Mouse (Mus musculus): ENCODE measurements around the gene Tmem117.

The Tmem117 gene

GRCm38 (mm10) chr15:94648430-94648829 is 19.4 kb downstream of the Tmem117 start:
- in situ Hi-C loops (cut with MboI), result no loop called here

DNA sequence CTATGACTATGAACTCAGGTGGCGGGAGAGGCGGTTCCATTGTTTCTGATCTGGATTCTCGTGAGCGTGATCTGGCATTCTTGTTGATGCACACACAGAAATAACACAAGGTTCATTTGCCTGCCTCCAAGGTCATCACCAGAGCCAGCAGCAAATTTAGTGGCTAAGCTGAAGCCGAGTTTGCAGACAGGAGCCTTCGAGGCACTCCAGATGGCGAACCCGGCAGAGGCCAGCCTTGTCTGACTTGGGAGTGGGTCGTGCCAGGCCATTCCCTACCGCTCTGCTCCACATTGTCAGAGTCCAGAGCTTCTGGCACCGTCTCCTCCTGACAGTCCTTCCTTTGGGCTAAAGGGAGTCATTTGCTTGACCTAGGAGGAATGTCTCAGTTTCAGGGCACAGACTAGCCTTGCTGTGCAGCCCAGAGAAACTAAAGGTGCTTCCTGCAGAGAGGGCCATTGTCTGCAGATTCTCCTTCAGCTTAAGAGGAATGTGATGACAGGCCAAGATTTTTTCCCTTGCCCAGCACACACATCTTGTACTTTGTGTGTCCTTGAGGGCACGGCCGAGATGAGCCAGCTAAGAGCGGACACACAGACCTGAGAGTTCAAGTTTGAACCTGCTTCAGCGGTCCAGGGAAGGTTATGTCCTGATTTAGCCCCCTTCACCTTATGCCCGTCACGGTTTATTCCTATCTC is 20.2 kb downstream of the Tmem117 start:
- in situ Hi-C loops (cut with MboI), result no loop called here

DNA sequence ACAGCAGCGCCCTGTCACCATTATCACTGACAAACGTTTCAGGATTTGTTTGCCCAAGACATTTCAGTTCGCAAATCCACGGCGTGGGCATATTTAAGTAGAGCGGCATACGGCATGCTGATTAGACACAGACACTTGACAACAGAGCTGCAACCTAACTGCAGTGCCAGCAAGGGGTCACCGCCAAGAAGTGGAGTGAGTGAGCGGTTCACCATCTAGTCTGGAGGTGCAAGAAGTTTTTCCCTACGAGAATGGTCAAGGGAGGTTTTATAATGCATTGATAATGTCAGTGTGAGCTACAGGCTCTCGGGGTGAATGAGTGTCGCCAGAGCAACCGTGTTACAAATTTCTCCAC is 20.7 kb downstream of the Tmem117 start:
- in situ Hi-C loops (cut with MboI), result no loop called here

DNA sequence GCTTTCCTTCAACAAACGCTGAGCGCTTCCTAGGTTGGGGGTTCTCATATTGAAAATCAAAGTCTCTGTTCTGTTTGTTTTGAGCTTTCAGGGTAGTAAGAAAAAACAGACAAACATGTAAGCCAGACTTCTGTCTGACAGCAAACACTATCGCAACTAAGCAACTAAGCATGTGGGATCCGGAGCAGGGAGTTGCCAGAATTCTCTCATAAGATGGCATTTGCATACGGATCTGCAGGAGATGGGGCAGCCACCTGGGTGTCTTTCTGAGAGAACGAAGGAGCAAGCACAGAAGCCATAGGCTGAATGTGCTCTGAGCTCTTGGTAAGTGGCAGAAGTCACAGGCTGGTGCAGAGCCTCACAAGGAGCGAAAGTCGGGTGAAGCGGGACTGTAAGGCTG is 22.3 kb downstream of the Tmem117 start:
- in situ Hi-C loops (cut with MboI), result no loop called here

- in situ Hi-C loops (cut with MboI), result no loop called here
These were observed 23.2 kb downstream of the Tmem117 start for GRCm38 (mm10) chr15:94651969-94652842.

DNA sequence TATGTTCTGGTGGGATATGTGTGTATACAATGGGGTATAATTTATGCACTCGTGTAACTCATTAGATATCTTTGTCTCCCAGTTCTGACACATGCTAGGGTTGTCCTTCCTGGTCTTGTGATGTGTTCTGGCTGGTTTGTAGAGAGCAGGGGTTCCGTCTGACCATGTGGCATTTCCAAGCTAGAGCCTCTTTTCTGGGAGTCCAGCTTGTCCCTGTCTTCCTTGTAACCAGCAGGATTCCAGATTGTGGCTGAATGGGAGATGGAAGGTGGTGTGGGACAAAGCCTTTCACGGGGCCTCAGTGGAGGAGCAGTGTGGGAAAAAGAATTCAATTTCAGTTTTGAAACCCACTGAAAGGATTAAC is 23.8 kb downstream of the Tmem117 start:
- in situ Hi-C loops (cut with MboI), result no loop called here

DNA sequence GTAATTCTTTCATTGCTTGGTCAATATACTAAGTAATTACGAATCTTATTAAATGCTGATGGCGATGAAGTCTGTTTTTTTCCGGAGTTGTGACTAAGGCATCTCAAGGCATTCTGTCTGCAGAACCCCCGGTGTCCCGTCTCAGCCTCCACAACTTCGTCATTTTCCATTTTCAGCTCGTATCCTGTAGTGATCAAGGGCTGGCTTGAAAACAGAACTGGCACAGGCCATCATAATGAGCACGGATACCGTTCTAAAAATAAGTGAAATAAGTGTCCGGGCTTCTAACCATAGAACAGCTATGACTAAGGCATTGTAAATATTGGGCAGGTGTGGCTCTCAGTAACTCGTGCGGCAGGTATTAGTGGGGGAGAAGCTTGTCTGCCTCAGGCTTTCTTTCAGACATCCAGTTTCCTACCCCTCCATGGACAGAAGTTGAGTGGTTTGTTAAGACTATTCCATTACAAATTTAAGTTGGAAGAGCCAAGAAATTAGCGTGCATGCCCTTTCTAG is 26.8 kb downstream of the Tmem117 start:
- in situ Hi-C loops (cut with MboI), result no loop called here

DNA sequence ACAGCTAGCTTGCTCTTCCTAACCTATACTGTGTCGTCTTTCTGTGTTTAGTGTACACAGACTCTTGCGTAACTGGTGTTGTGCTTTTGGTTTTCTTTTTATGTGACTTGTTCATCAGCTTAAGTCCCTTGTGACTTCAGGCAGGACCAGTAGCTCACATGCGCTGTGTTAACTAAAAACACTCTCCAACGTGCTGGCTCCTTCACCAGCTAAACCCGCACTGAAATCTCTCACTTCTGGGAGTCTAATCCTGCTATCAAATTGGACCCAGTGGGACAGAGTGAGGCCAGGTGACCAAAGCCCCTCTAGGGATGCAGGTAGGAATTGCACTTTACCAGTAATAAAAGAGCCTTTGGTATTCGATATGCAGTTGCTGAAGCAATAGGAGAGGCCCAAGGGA is 28.9 kb downstream of the Tmem117 start:
- in situ Hi-C loops (cut with MboI), result no loop called here

- in situ Hi-C loops (cut with MboI), result no loop called here
These were observed 29.5 kb downstream of the Tmem117 start for GRCm38 (mm10) chr15:94658392-94659111.

DNA sequence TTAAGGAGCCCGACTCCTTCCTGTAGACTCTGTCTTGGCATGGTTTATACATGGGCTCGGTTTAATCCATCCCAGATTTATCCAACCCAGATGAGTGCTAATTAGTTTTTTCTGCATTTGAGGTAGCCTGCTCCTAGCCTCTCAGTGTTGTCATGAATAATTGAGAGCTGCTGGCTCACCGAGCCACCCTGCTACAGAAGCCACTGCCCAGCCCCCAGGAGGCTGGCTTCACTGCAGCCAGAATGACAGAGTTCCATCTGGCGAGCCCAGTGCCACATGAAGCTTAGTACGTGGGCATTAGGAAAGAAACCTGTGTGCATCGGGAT is 30.0 kb downstream of the Tmem117 start:
- in situ Hi-C loops (cut with MboI), result no loop called here

GRCm38 (mm10) chr15:94660913-94661312 is 31.9 kb downstream of the Tmem117 start:
- in situ Hi-C loops (cut with MboI), result no loop called here

- in situ Hi-C loops (cut with MboI), result no loop called here
These were observed 32.4 kb downstream of the Tmem117 start for GRCm38 (mm10) chr15:94661398-94661797.

DNA sequence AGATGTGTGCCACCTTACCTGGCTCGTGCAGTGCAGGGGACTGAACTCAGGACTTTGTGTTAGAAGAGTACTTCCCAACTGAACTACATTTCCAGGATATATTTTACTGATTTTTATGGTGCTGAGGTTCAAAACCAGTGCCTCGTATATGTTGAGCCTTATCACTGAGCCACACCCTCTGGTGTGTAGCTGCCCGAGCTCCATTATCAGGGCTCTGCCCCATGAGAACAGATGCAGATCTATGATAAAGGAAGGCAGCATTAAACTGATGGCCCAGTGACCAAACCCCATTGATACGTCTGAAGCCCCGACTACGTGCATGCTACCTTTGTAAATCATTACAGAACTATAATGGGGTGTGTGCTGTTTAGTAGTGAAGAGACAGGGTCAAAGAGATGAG is 35.6 kb downstream of the Tmem117 start:
- in situ Hi-C loops (cut with MboI), result no loop called here

DNA sequence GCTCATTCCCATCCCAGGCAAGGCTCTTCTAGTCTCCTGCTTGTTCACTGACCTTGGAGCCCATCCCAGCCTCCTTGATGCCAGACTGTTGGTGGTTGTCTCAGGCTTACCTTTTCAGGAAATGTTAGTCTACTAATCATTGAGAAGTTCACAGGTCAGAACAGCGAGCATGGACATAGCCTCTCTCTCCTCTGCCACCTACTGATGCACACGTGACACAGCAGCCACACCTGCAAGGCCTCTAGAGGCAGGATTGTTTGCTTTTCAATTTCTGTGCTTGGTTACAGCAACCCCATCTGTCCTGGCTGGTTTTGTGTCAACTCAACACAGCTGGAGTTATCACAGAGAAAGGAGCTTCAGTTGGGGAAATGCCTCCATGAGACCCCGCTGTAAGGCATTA is 52.1 kb downstream of the Tmem117 start:
- in situ Hi-C loops (cut with MboI), result no loop called here

GRCm38 (mm10) chr15:94684269-94684668 is 55.2 kb downstream of the Tmem117 start:
- in situ Hi-C loops (cut with MboI), result no loop called here

DNA sequence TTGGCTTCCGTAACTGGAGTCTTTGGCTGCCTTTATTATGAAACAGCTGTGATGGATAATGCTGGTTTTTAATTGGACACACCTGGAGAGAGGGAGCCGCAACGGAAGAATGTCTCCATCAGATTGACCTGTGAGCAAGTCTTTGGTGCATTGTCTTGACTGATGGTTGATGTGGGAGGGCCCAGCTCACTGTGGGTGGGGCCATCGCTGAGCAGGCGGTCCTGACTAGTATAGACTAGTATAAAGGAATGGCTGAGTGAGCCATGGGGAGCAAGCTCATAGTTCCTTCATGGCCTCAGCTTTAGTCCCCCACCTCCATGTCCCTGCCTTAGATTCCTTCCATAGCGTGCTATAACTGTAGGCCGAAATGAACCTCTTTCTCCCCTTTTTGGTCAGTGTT is 58.1 kb downstream of the Tmem117 start:
- in situ Hi-C loops (cut with MboI), result no loop called here

- in situ Hi-C loops (cut with MboI), result no loop called here
These were observed 58.6 kb downstream of the Tmem117 start for GRCm38 (mm10) chr15:94687629-94688028.

- in situ Hi-C loops (cut with MboI), result no loop called here
These were observed 60.3 kb downstream of the Tmem117 start for GRCm38 (mm10) chr15:94689195-94689883.

- in situ Hi-C loops (cut with MboI), result no loop called here
These were observed 60.8 kb downstream of the Tmem117 start for GRCm38 (mm10) chr15:94689884-94690231.

DNA sequence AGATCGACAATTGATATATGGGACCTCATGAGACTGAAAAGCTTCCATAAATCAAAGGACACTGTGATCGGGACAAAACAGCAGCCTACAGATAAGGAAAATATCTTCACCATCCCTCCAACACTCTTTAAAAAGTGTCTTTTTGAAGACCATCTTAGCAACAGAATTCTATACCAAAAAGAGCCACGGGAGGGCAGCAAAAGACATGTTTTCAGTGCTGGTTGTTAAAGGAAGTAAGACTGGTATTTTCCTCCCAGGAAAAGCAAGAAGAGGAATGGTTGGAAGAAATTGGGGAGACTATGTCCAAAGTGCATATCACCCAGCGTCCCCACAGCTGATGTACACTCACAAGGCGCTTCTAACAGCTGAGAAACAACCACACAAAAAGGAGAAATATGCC is 93.7 kb downstream of the Tmem117 start:
- in situ Hi-C loops (cut with MboI), result no loop called here

DNA sequence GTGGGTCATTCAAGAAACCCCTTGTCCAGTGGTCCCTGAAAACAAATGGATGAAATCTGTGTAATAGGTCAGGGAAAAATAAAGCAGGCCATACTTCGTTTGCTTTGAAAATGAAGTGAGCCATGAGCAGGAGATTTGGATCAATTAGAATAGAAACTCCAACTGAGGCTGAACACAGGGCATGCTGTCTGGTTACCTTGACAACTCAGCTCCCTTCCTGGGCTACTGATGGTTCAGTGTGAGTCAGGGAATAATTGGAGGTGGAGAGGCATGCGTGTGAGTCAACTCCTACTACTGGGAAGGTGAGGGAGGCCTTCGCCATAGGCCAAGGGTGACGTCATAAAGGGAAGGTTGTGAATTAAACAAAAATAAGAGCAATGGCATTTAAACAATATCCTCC is 103.1 kb downstream of the Tmem117 start:
- in situ Hi-C loops (cut with MboI), result no loop called here

- in situ Hi-C loops (cut with MboI), result no loop called here
These were observed 140.2 kb downstream of the Tmem117 start for GRCm38 (mm10) chr15:94769227-94769626.
